Mouse (Mus musculus) skeletal muscle tissue, adult 2 months (tissue): Measurements from ENCODE around the gene Yes1.
"Not testable (repeated sequence)": the region's sequence is repeated elsewhere in the genome, so short reads cannot be mapped to it uniquely, and the experiment has no call there.

Experiments used
- DNase-seq: peaks from one replicate; pipeline ENCODE4 v3.0.0-alpha.2; 2012; ENCODE audit warnings: low read depth, low spot score

The Yes1 gene

DNA sequence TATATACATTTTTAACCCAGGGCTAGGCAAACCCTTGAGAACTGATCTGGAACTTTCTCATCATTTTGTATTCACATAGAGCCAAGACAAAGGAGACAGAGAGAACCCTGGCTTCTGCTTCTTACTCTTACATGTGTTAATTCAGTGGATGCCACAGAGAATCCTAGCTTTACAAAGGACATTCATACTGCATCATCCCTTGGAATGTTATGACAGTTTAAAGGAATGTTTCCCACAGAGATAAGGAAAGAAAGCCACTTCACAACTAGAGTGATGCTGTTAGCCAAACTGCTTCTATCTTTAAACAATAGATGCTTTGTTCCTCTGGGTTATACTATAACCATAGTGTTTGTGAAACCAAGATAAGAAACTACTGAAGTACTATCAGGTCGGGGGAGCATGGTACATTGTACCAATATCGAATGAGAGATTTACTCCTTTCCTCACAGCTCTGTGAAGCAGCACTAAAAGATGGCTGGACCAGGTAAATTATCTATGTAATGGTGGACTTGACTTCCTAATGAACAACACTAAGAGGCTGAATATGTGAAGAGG lies 95.3 kb downstream of the Yes1 start:
- DNase-seq = no peak

DNA sequence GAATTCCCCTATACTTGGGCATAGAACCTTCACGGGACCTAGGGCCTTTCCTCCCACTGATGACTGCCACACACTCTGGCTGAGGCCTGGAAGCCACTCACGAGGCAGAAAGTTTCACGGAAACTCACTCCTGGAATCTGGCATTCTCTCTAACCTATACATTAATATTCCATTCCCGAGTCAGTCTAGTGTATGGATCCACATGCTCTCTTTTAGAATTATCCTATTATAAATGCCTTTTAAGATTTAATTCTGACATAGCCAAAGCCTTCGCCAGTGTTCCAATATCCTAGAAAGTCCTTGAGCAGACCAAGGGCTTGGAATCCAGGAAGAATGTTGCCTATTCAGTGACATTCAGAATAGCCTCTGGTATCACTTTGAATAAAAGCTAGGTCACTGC lies 100.5 kb downstream of the Yes1 start:
- DNase-seq = no peak

- DNase-seq = no peak
Observed at GRCm38 (mm10) chr5:32712221-32713041, 101.5 kb downstream of the Yes1 start.

DNA sequence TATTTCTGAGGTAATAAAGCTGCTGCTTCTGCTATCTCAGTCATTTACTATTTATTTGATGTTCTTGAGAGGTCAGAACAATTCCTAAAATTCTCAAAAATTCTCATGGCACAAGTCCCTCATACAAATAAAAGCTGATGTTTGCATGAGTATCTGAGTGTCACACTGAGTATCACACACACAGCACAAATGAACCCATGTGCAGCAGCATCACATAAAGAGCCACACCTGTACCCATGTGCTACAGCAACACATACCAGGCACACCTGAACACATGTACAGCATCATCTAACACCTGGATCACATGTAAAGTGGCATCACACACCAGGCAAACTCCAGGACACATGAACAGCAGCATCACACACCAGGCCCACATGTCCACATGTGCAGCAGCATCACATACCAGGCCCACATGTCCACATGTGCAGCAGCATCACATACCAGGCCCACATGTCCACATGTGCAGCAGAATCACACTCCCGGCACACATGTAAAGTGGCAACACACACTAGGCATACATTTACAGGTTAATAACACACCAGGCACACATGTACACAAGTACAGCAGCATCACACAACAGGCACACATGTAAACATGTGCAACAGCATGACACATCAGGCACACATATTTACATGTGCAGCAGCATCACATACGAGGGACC lies 102.2 kb downstream of the Yes1 start:
- DNase-seq = no peak

GRCm38 (mm10) chr5:32713703-32714467 lies 102.9 kb downstream of the Yes1 start:
- peak; percentile 100 for DNase-seq

- DNase-seq = no peak
Observed at GRCm38 (mm10) chr5:32717726-32718125, 106.8 kb downstream of the Yes1 start.

- DNase-seq = no peak
Observed at GRCm38 (mm10) chr5:32718916-32719315, 107.9 kb downstream of the Yes1 start.

DNA sequence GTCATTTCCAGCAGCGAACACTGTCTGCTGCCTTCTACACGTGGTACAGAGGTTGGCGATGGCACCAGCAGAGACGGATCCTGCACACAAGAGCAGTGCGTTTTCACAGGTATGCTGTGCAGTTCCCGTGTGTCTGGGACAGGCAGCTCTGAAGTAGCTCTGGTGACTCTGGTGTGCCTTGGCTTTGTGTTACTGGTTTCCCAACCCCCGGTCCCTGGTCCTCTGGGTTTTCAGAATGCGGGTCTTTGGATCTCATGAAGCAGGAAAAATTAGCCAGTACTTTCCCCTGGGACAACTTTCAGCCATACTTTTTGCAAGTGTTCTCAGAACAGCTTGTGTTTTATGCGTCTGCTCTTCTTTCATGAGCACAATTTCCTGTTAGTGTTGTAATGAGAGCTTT lies 109.4 kb downstream of the Yes1 start:
- no peak for DNase-seq

DNA sequence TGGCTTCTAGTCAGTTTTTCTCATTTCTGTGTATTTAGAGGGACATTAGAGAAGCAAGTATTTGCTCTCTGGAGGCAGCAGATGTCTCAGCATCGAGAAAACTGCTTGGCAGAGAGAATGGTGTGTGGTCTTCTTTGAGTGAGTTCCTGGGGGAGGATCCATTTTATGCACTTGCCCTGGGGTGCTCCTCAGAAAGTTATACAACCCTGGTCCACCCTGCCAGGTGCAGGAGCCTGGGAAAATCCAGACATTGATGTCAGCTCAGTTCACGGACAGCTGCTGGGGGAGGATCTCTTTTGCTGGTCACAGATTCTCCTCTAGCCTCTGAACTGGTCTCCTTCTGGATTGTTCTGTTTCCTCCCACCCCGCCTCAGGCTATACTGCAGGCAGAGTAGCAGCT lies 110.3 kb downstream of the Yes1 start:
- no peak for DNase-seq

- DNase-seq = no peak
Observed at GRCm38 (mm10) chr5:32722263-32722662, 111.3 kb downstream of the Yes1 start.

GRCm38 (mm10) chr5:32722711-32723110 lies 111.7 kb downstream of the Yes1 start:
- DNase-seq = not testable (repeated sequence)

- DNase-seq = no peak
Observed at GRCm38 (mm10) chr5:32723981-32724380, 113.0 kb downstream of the Yes1 start.

- DNase-seq = not testable (repeated sequence)
Observed at GRCm38 (mm10) chr5:32725397-32725796, 114.4 kb downstream of the Yes1 start.

DNA sequence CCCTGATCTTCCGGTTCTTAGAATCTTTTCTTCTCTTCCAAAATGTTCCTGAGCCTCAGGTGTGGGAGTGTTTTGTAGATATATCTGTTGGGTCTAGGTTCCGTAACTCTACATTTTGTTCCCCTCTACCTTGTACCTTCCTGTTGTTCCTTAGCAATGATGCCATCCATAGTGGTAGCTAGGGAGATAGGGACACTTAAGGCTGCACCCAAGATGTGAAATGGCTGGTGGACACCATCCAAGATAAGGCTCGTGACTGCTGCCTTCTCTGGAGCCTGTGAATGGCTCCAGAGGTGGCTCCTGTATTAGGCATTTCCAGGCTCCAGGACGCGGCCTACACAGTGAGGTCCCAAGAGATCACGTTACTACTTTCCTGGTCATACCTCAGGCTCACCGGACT lies 117.3 kb downstream of the Yes1 start:
- DNase-seq = no peak

- no peak for DNase-seq
Observed at GRCm38 (mm10) chr5:32728851-32729250, 117.9 kb downstream of the Yes1 start.

- not testable (repeated sequence) for DNase-seq
Observed at GRCm38 (mm10) chr5:32733892-32734291, 122.9 kb downstream of the Yes1 start.

DNA sequence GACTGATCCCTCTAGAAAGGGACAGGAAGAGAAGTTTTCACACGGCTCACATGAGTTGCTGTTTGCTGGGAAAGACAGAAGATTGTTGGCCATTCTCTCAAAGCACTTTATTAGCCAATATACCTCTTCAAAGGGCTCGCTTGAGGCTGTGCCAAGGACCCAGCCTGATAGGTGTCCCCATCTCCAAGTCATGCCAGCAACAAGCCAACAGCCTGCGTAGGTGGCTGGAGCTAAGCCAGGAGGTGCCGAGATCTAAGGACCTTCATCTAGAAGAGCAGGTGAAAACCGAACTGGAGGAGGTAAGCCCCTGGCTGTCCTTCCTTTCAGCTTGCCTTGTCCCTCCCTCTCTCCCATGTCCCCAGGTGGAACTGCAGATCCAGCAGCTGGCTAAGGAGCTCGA lies 124.8 kb downstream of the Yes1 start:
- no peak for DNase-seq
